Mouse (Mus musculus) heart, postnatal 0 days (tissue): ENCODE results near the gene Rasgrf1.

Experiments
- CTCF ChIP-seq: IDR thresholded peaks from 2 replicates; pipeline ENCODE4 v1.5.1; 2016; ENCODE audit warnings: antibody characterized with exemption, control low read depth, low read depth
- EP300 ChIP-seq: IDR thresholded peaks from 2 replicates; pipeline ENCODE4 v1.6.1; 2016; ENCODE audit warnings: antibody characterized with exemption, low read depth

GRCm38 (mm10) chr9:89892540-89893188 lies 17.0 kb upstream of the Rasgrf1 start:
- TF ChIP-seq CTCF (no peak), EP300 (no peak)
